Mouse (Mus musculus) CH12F3 (cell line): Measurements from ENCODE around the gene Pitpnm2.

Source experiments
- in situ Hi-C: fragments of 300-500 bp; cut with MboI; formaldehyde crosslinking; loops from 2 replicates; pipeline ENCODE4 v1.14.3; 2020; ENCODE audit warnings: low sequenced_read_pairs

Pitpnm2 gene

GRCm38 (mm10) chr5:124077856-124078460 lies 171.6 kb downstream of the Pitpnm2 start:
- in situ Hi-C loops = loop anchor here (25.0 kb wide), 1 partner anchor 266 kb away; no protein-coding TSS in a partner anchor

- in situ Hi-C loops = loop anchor here (25.0 kb wide), 1 partner anchor 265 kb away; no protein-coding TSS in a partner anchor
Observed at GRCm38 (mm10) chr5:124077241-124077640, 172.3 kb downstream of the Pitpnm2 start.

GRCm38 (mm10) chr5:124076559-124076958 lies 173.0 kb downstream of the Pitpnm2 start:
- in situ Hi-C loops = loop anchor here (25.0 kb wide), 1 partner anchor 264 kb away; no protein-coding TSS in a partner anchor

- in situ Hi-C loops = loop anchor here (25.0 kb wide), 1 partner anchor 263 kb away; no protein-coding TSS in a partner anchor
Observed at GRCm38 (mm10) chr5:124075716-124076115, 173.8 kb downstream of the Pitpnm2 start.

GRCm38 (mm10) chr5:124074845-124075307 lies 174.7 kb downstream of the Pitpnm2 start:
- in situ Hi-C loops = loop anchor here (25.0 kb wide), 1 partner anchor 263 kb away; no protein-coding TSS in a partner anchor

- in situ Hi-C loops = no loop called here
Observed at GRCm38 (mm10) chr5:124073682-124074081, 175.9 kb downstream of the Pitpnm2 start.

- in situ Hi-C loops = no loop called here
Observed at GRCm38 (mm10) chr5:124069657-124070056, 179.9 kb downstream of the Pitpnm2 start.
